Mouse (Mus musculus) small intestine, adult 2 months (tissue): ENCODE measurements around the gene 6030452D12Rik.

Experiments used
- CTCF ChIP-seq: fragments of 200-500 bp; IDR thresholded peaks from 2 replicates; pipeline ENCODE4 v1.5.1; 2012; ENCODE audit warnings: low read depth, mild to moderate bottlenecking, control low read depth, inconsistent platforms, low read length, moderate library complexity, mixed read lengths; ENCODE audit not compliant: insufficient replicate concordance, insufficient read length; ENCODE audit errors: extremely low read depth
- POLR2A ChIP-seq: fragments of 200-500 bp; IDR thresholded peaks from 2 replicates; pipeline ENCODE4 v1.6.1; 2012; ENCODE audit warnings: low read depth, mild to moderate bottlenecking, control low read depth, inconsistent platforms, low read length, moderate library complexity

DNA sequence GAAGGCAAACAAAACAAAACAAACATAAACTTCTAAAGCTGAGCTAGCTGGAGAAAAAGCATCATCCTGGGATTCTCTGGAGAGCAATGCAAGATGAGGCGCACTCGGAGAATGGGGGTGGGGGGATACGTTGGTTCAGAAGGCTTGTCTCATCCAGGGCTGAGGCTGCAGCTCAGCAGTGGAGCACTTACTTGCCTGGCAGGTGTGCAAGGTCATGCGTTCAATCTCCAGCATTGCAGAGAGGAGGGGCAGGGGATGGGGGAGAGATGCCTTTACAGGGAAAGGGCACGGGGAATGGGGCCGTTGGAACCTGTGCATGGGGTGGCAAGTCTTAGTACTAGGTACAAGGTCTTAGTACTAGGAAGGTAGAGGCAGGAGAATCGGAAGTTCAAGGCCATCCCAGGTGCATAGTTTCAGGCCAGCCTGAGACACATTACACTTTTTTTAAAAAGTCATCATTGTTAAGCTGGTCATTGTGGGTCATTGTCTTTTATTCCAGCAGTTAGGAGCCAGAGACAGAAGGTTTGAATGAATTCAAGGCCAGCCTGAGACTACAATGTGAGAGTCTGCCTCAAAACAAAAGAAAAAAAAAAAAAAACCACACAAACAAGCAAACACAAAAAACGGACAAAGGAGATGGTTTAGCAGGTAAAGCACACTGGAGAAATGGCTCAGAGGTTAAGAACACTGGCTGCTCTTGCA, 8.9 kb downstream of the 6030452D12Rik start:
- no peak for TF ChIP-seq CTCF
- no peak for TF ChIP-seq POLR2A
